Mouse (Mus musculus) embryonic facial prominence, embryonic 13.5 days (tissue): ENCODE results near the gene Gpc6. TPM values are rescaled to one million over a fixed set of nuclear protein-coding genes. Genes with fewer than 3 reads are reported as not detected.

Experiments used
- ATAC-seq: fragments of 200-750 bp; cut with Nextera tagmentation; 2 replicates; pipeline ENCODE4 v1.8.0; 2017; ENCODE audit warnings: low read depth; ENCODE audit not compliant: insufficient number of reproducible peaks, insufficient read depth, low FRiP score, low TSS enrichment
- H3K27ac ChIP-seq: fragments of 300-500 bp; sonication (generic); 2 replicates; pipeline ENCODE4 v1.5.1; 2015; ENCODE audit warnings: moderate library complexity, mild to moderate bottlenecking, inconsistent platforms
- H3K27me3 ChIP-seq: fragments of 300-500 bp; sonication (generic); 2 replicates; pipeline ENCODE4 v1.6.1; 2015; ENCODE audit warnings: mild to moderate bottlenecking, inconsistent platforms
- H3K36me3 ChIP-seq: fragments of 300-500 bp; sonication (generic); 2 replicates; pipeline ENCODE4 v1.6.1; 2015; ENCODE audit warnings: mild to moderate bottlenecking, inconsistent platforms
- H3K4me1 ChIP-seq: fragments of 300-500 bp; sonication (generic); 2 replicates; pipeline ENCODE4 v1.6.1; 2015; ENCODE audit warnings: inconsistent platforms
- H3K4me2 ChIP-seq: fragments of 300-500 bp; sonication (generic); 2 replicates; pipeline ENCODE4 v1.6.1; 2015; ENCODE audit warnings: moderate library complexity, mild to moderate bottlenecking, inconsistent platforms
- H3K4me3 ChIP-seq: fragments of 300-500 bp; sonication (generic); 2 replicates; pipeline ENCODE4 v1.5.1; 2015; ENCODE audit warnings: mild to moderate bottlenecking, inconsistent platforms
- H3K9ac ChIP-seq: fragments of 300-500 bp; sonication (generic); 2 replicates; pipeline ENCODE4 v1.6.1; 2015; ENCODE audit warnings: mild to moderate bottlenecking, inconsistent platforms
- H3K9me3 ChIP-seq: fragments of 300-500 bp; sonication (generic); 2 replicates; pipeline ENCODE4 v1.6.1; 2016; ENCODE audit warnings: inconsistent platforms
- WGBS: fragments of 180-500 bp; shearing (Covaris S2); methylation state at CpG from one replicate; pipeline ENCODE4 v1.1.7; 2015; ENCODE audit warnings: mixed read lengths; 5-methylcytosine and 5-hydroxymethylcytosine counted together
- polyA plus RNA-seq: library from polyadenylated mRNA; unstranded; fragments of >200 nt; fragmentation: Nextera tagmentation; extraction: Ambion mirVana; gene quantifications from 2 replicates; pipeline ENCODE4 v1.2.1, GENCODE M21; 2015

The Gpc6 gene
- polyA plus RNA-seq, 1 experiment from 2014 or later: 57.7 TPM

- Histone ChIP-seq H3K9me3 (no peaks in the 10 kb centered on the region), H3K27me3 (no peaks in the 10 kb centered on the region), H3K4me3 (no peak overlapping the region), H3K9ac (no peak overlapping the region), H3K36me3 (no peaks in the 10 kb centered on the region), H3K4me2 (no peak overlapping the region), H3K4me1 (peaks cover 29% of the 10 kb centered on the region), H3K27ac (no peak overlapping the region)
- 91% methylated on average over 17 of the region's 17 CpGs for WGBS
- no peak for ATAC-seq
Measured at GRCm38 (mm10) chr14:117932163-117932851, 1007.2 kb downstream of the Gpc6 start.

GRCm38 (mm10) chr14:117938554-117938953, 1013.4 kb downstream of the Gpc6 start:
- Histone ChIP-seq H3K4me3 (no peak overlapping the region), H3K9me3 (no peaks in the 10 kb centered on the region), H3K4me1 (peaks cover 18% of the 10 kb centered on the region), H3K27ac (no peak overlapping the region), H3K9ac (no peak overlapping the region), H3K36me3 (no peaks in the 10 kb centered on the region), H3K4me2 (no peak overlapping the region), H3K27me3 (no peaks in the 10 kb centered on the region)
- WGBS: 6% methylated on average over 2 of the region's 2 CpGs
- ATAC-seq: 0 out of 2 replicates have a peak, but pooled peaks have one; percentile 62

- Histone ChIP-seq H3K9me3 (no peaks in the 10 kb centered on the region), H3K27ac (no peak overlapping the region), H3K9ac (no peak overlapping the region), H3K36me3 (no peaks in the 10 kb centered on the region), H3K4me2 (no peak overlapping the region), H3K4me1 (peaks cover 18% of the 10 kb centered on the region), H3K27me3 (no peaks in the 10 kb centered on the region), H3K4me3 (no peak overlapping the region)
- WGBS: 64% methylated on average over 7 of the region's 7 CpGs
- ATAC-seq: no peak
Measured at GRCm38 (mm10) chr14:117939471-117939870, 1014.4 kb downstream of the Gpc6 start.

- no peak overlapping the region for H3K4me3 ChIP-seq
- no peak for ATAC-seq
- H3K9me3 ChIP-seq: 0 out of 2 replicates have a peak, but pooled peaks cover 4% of the 10 kb centered on the region
- H3K27ac ChIP-seq: no peak overlapping the region
- no peak overlapping the region for H3K9ac ChIP-seq
- no peaks in the 10 kb centered on the region for H3K36me3 ChIP-seq
- H3K4me1 ChIP-seq: 0 out of 2 replicates have a peak, but pooled peaks cover 7% of the 10 kb centered on the region
- 67% methylated on average over 4 of the region's 4 CpGs for WGBS
- H3K4me2 ChIP-seq: no peak overlapping the region
- no peaks in the 10 kb centered on the region for H3K27me3 ChIP-seq
Measured at GRCm38 (mm10) chr14:117945920-117946503, 1020.9 kb downstream of the Gpc6 start.

GRCm38 (mm10) chr14:117951265-117951664, 1026.2 kb downstream of the Gpc6 start:
- no peak overlapping the region for H3K4me2 ChIP-seq
- no peak for ATAC-seq
- H3K9me3 ChIP-seq: 0 out of 2 replicates have a peak, but pooled peaks cover 3% of the 10 kb centered on the region
- H3K9ac ChIP-seq: no peak overlapping the region
- H3K4me3 ChIP-seq: no peak overlapping the region
- H3K27me3 ChIP-seq: no peaks in the 10 kb centered on the region
- H3K36me3 ChIP-seq: no peaks in the 10 kb centered on the region
- no peak overlapping the region for H3K27ac ChIP-seq
- 64% methylated on average over 15 of the region's 15 CpGs for WGBS
- H3K4me1 ChIP-seq: 0 out of 2 replicates have a peak, but pooled peaks cover 4% of the 10 kb centered on the region

- no peaks in the 10 kb centered on the region for H3K27me3 ChIP-seq
- no peaks in the 10 kb centered on the region for H3K9me3 ChIP-seq
- H3K36me3 ChIP-seq: no peaks in the 10 kb centered on the region
- no peak for ATAC-seq
- no peak overlapping the region for H3K4me2 ChIP-seq
- H3K9ac ChIP-seq: no peak overlapping the region
- H3K27ac ChIP-seq: no peak overlapping the region
- 52% methylated on average over 5 of the region's 5 CpGs for WGBS
- H3K4me1 ChIP-seq: 0 out of 2 replicates have a peak, but pooled peaks cover 4% of the 10 kb centered on the region
- no peak overlapping the region for H3K4me3 ChIP-seq
Measured at GRCm38 (mm10) chr14:117951686-117952085, 1026.6 kb downstream of the Gpc6 start.

- Histone ChIP-seq H3K4me1 (0 out of 2 replicates have a peak, but pooled peaks cover 4% of the 10 kb centered on the region), H3K9ac (no peak overlapping the region), H3K27ac (no peak overlapping the region), H3K36me3 (no peaks in the 10 kb centered on the region), H3K9me3 (no peaks in the 10 kb centered on the region), H3K4me2 (no peak overlapping the region), H3K27me3 (no peaks in the 10 kb centered on the region), H3K4me3 (no peak overlapping the region)
- no peak for ATAC-seq
- WGBS: 87% methylated on average over 3 of the region's 3 CpGs
Measured at GRCm38 (mm10) chr14:117956051-117956450, 1030.9 kb downstream of the Gpc6 start.

GRCm38 (mm10) chr14:117958389-117958788, 1033.3 kb downstream of the Gpc6 start:
- H3K27me3 ChIP-seq: no peaks in the 10 kb centered on the region
- no peak overlapping the region for H3K4me2 ChIP-seq
- H3K9me3 ChIP-seq: no peaks in the 10 kb centered on the region
- H3K36me3 ChIP-seq: no peaks in the 10 kb centered on the region
- WGBS: 91% methylated on average over 11 of the region's 11 CpGs
- ATAC-seq: no peak
- H3K27ac ChIP-seq: no peak overlapping the region
- H3K4me1 ChIP-seq: no peaks in the 10 kb centered on the region
- no peak overlapping the region for H3K9ac ChIP-seq
- H3K4me3 ChIP-seq: no peak overlapping the region

- H3K27ac ChIP-seq: no peak overlapping the region
- H3K36me3 ChIP-seq: no peaks in the 10 kb centered on the region
- H3K4me1 ChIP-seq: no peaks in the 10 kb centered on the region
- no peak for ATAC-seq
- no peak overlapping the region for H3K4me3 ChIP-seq
- no peaks in the 10 kb centered on the region for H3K27me3 ChIP-seq
- 70% methylated on average over 6 of the region's 6 CpGs for WGBS
- no peak overlapping the region for H3K4me2 ChIP-seq
- no peaks in the 10 kb centered on the region for H3K9me3 ChIP-seq
- H3K9ac ChIP-seq: no peak overlapping the region
Measured at GRCm38 (mm10) chr14:117961267-117961666, 1036.2 kb downstream of the Gpc6 start.

GRCm38 (mm10) chr14:117961844-117962243, 1036.7 kb downstream of the Gpc6 start:
- Histone ChIP-seq H3K27ac (no peak overlapping the region), H3K4me3 (no peak overlapping the region), H3K27me3 (no peaks in the 10 kb centered on the region), H3K4me2 (no peak overlapping the region), H3K36me3 (no peaks in the 10 kb centered on the region), H3K9ac (no peak overlapping the region), H3K9me3 (no peaks in the 10 kb centered on the region), H3K4me1 (no peaks in the 10 kb centered on the region)
- ATAC-seq: no peak
- WGBS: 89% methylated on average over 6 of the region's 6 CpGs

- no peaks in the 10 kb centered on the region for H3K27me3 ChIP-seq
- H3K4me2 ChIP-seq: no peak overlapping the region
- no peak for ATAC-seq
- no peak overlapping the region for H3K4me3 ChIP-seq
- no peaks in the 10 kb centered on the region for H3K9me3 ChIP-seq
- H3K27ac ChIP-seq: no peak overlapping the region
- 60% methylated on average over 4 of the region's 4 CpGs for WGBS
- no peaks in the 10 kb centered on the region for H3K36me3 ChIP-seq
- no peaks in the 10 kb centered on the region for H3K4me1 ChIP-seq
- no peak overlapping the region for H3K9ac ChIP-seq
Measured at GRCm38 (mm10) chr14:117962453-117962852, 1037.3 kb downstream of the Gpc6 start.

- no peaks in the 10 kb centered on the region for H3K4me1 ChIP-seq
- H3K27me3 ChIP-seq: no peaks in the 10 kb centered on the region
- H3K4me3 ChIP-seq: no peak overlapping the region
- H3K9ac ChIP-seq: no peak overlapping the region
- WGBS: 87% methylated on average over 5 of the region's 5 CpGs
- H3K4me2 ChIP-seq: no peak overlapping the region
- no peak overlapping the region for H3K27ac ChIP-seq
- ATAC-seq: no peak
- H3K9me3 ChIP-seq: no peaks in the 10 kb centered on the region
- peaks cover 13% of the 10 kb centered on the region for H3K36me3 ChIP-seq
Measured at GRCm38 (mm10) chr14:117972576-117972975, 1047.5 kb downstream of the Gpc6 start.
